Mouse (Mus musculus): ENCODE data around the gene Trmt10a.

DNA sequence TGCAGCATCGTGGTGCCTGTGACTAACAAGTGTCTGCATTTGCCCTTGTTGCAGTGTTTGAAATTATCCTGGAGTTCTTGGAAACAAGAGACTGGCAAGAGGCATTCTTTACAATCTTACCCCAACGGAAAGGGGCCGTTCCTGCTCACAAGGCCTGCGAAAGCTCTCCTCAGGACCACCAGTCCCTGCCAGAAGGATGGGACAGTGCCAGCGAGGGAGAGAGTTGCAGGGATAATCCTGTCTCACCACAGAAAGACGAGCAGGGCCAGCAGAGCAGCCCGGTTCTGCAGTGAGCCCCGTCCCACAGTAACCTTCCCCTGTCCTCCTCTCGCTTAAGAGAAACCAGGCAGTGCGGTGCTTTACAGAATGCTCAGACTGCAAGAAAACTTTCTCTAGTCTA is 13.4 kb downstream of the Trmt10a start:
- TF ChIP-seq ZNF384 (IDR thresholded peaks at IDR 0.05; ENCODE audit: low read depth, low read length) = no peak
- no peak for TF ChIP-seq CHD2 (IDR thresholded peaks at IDR 0.05; ENCODE audit: low read depth, low read length)
